Comparison of ENCODE assay signal across 12 mouse cellular contexts in the genomic region with DNA sequence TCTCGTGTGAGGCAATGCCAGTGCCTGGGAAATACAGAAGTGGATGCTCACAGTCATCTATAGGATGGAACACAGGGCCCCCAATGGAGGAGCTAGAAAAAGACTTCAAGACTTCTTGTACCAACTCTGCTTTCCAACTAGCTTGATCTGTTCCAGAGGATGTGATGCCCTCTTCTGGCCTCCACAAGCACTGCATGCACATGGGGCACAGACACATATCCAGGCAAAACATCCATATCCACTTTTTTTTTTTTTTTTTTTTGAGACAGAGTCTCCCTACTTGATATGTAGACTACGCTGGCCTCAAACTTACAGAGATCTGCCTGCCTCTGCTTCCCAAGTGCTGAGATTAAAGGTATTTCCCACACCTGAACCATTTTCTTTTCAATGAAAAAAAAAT. TPM values are rescaled to one million over a fixed set of nuclear protein-coding genes. Genes with fewer than 3 reads are reported as not detected.
DNase-seq lines count a peak whose midpoint lies in the region; ATAC-seq and TF ChIP-seq lines count a peak whose summit lies in the region.
"Had no signal": no experiment of that assay in that cellular context is flagged by ENCODE, and none has a peak within 500 bp of the region (broad histone marks: within the 10 kb centered on the region; RNA-seq: fewer than 3 reads in every experiment).

No protein-coding gene starts in this region.

- 0 out of 2 replicates have a peak, but pooled peaks have one; percentile 18 for TF ChIP-seq CTCF in midbrain, postnatal 0 days (IDR thresholded peaks at IDR 0.05)
- TF ChIP-seq CTCF in brain, embryonic 14.5 days (IDR thresholded peaks at IDR 0.05; ENCODE audit: borderline replicate concordance, extremely low read depth, insufficient read depth, insufficient read length): peak; percentile 20; the same call in 1 of the 2 replicates

- 95% methylated on average over 2 of the region's 2 CpGs for WGBS in midbrain, postnatal 0 days
- 87% methylated on average over 2 of the region's 2 CpGs for WGBS in midbrain, embryonic 15.5 days

- no peaks in the 10 kb centered on the region for H3K27me3 ChIP-seq in midbrain, postnatal 0 days (ENCODE audit: insufficient read depth, low read length)
- H3K27me3 ChIP-seq in midbrain, embryonic 15.5 days (replicated peaks): no peaks in the 10 kb centered on the region

- no peaks in the 10 kb centered on the region for H3K9me3 ChIP-seq in midbrain, postnatal 0 days (ENCODE audit: low read length)
- H3K9me3 ChIP-seq in midbrain, embryonic 15.5 days: no peaks in the 10 kb centered on the region
- H3K9me3 ChIP-seq: limb, embryonic 10.5 days; midbrain, embryonic 10.5 days had no signal

- H3K36me3 ChIP-seq in midbrain, postnatal 0 days (ENCODE audit: insufficient read depth, low read length): no peaks in the 10 kb centered on the region
- H3K36me3 ChIP-seq in midbrain, embryonic 15.5 days (replicated peaks): no peaks in the 10 kb centered on the region
- H3K36me3 ChIP-seq: limb, embryonic 10.5 days; midbrain, embryonic 10.5 days had no signal

- H3K27ac ChIP-seq in midbrain, postnatal 0 days (ENCODE audit: low read depth, low read length): no peak overlapping the region
- no peak overlapping the region for H3K27ac ChIP-seq in midbrain, embryonic 15.5 days
- H3K27ac ChIP-seq: limb, embryonic 10.5 days; midbrain, embryonic 10.5 days had no signal

- no peaks in the 10 kb centered on the region for H3K4me1 ChIP-seq in midbrain, postnatal 0 days (ENCODE audit: insufficient read depth, low read length)
- H3K4me1 ChIP-seq in midbrain, embryonic 15.5 days: no peaks in the 10 kb centered on the region
- H3K4me1 ChIP-seq: limb, embryonic 10.5 days; midbrain, embryonic 10.5 days had no signal

- no peak overlapping the region for H3K9ac ChIP-seq in midbrain, postnatal 0 days (replicated peaks; ENCODE audit: low read length, poor library complexity, severe bottlenecking)
- H3K9ac ChIP-seq in midbrain, embryonic 15.5 days: no peak overlapping the region

- peak; percentile 11 for DNase-seq in adrenal gland, postnatal 10 days
- DNase-seq in adrenal gland, adult (ENCODE audit: inconsistent age in 2 of 2, low spot score in 1 of 2): no peak
- no peak for DNase-seq in midbrain, postnatal 0 days (ENCODE audit: low spot score)
- DNase-seq in brain, embryonic 14.5 days (ENCODE audit: low read depth): no peak
- DNase-seq in lung, postnatal 14 days: peak; percentile 10
- DNase-seq in layer of hippocampus, adult 9-10 months (ENCODE audit: low spot score): no peak

- H3K4me2 ChIP-seq in midbrain, postnatal 0 days (ENCODE audit: low read depth, low read length, poor library complexity, severe bottlenecking): no peak overlapping the region
- no peak overlapping the region for H3K4me2 ChIP-seq in midbrain, embryonic 15.5 days

- H3K4me3 ChIP-seq in midbrain, postnatal 0 days (ENCODE audit: low read depth, low read length): no peak overlapping the region
- H3K4me3 ChIP-seq in midbrain, embryonic 15.5 days: no peak overlapping the region
- H3K4me3 ChIP-seq: limb, embryonic 10.5 days; midbrain, embryonic 10.5 days had no signal

- no peak for TF ChIP-seq POLR2A in brain, embryonic 14.5 days (IDR thresholded peaks at IDR 0.05; ENCODE audit: borderline replicate concordance, extremely low read depth, insufficient read depth, insufficient read length, poor library complexity, severe bottlenecking)

- ATAC-seq in midbrain, postnatal 0 days (ENCODE audit: low FRiP score): no peak
- ATAC-seq in midbrain, embryonic 15.5 days (replicated peaks): no peak
- ATAC-seq in activated CD4-positive, CD25-positive, alpha-beta regulatory T cell, adult 4 months: no peak
- ATAC-seq: forebrain, embryonic 16.5 days; inflammation-experienced regulatory T-cells, adult 6 months had no signal

RNA-seq across cellular contexts. Expression of a gene that starts 32.0 kb away (rescaled TPM):
- total RNA-seq in adrenal gland, postnatal 10 days (2021): 10 to 100 TPM; 59.4 to 77.7 TPM
- total RNA-seq in midbrain, postnatal 0 days (2014; rRNA removed): 5.8 and 8.9 TPM in 2 replicates
- polyA plus RNA-seq in midbrain, postnatal 0 days (2015; fragmentation: Nextera tagmentation; extraction: Ambion mirVana): 2.4 and 2.7 TPM in 2 replicates
- polyA plus RNA-seq in midbrain, embryonic 15.5 days (2015; fragmentation: Nextera tagmentation; extraction: Ambion mirVana): 2.5 and 2.6 TPM in 2 replicates
- 7.5 and 10.9 TPM in 2 replicates for polyA plus RNA-seq in brain, embryonic 14.5 days (2012; rRNA removed)
- 10 to 100 TPM; 26.3 to 28.6 TPM for polyA plus RNA-seq in activated CD4-positive, CD25-positive, alpha-beta regulatory T cell, adult 4 months (2017; shearing (Covaris generic))

RNA-seq across cellular contexts. Expression of a gene that starts 41.4 kb away (rescaled TPM):
- 10 to 100 TPM; 25.0 to 29.5 TPM for total RNA-seq in adrenal gland, postnatal 10 days (2021)
- 36.8 and 54.6 TPM in 2 replicates for total RNA-seq in midbrain, postnatal 0 days (2014; rRNA removed)
- 32.1 and 33.7 TPM in 2 replicates for polyA plus RNA-seq in midbrain, postnatal 0 days (2015; fragmentation: Nextera tagmentation; extraction: Ambion mirVana)
- polyA plus RNA-seq in midbrain, embryonic 15.5 days (2015; fragmentation: Nextera tagmentation; extraction: Ambion mirVana): 31.5 TPM in 2 replicates
- 23.9 and 31.7 TPM in 2 replicates for polyA plus RNA-seq in brain, embryonic 14.5 days (2012; rRNA removed)
- polyA plus RNA-seq in activated CD4-positive, CD25-positive, alpha-beta regulatory T cell, adult 4 months (2017; shearing (Covaris generic)): 1 to 10 TPM; 3.7 to 5.0 TPM

Comparison
In these comparisons a context has a peak if more than half of its experiments do, and no peak if none do; other contexts are left out.
1. DNase-seq: peak in adrenal gland, postnatal 10 days (single experiment) and lung, postnatal 14 days (single experiment); none in adrenal gland, adult (0 of 2), midbrain, postnatal 0 days (single experiment), brain, embryonic 14.5 days (single experiment) and layer of hippocampus, adult 9-10 months (single experiment).